Mouse (Mus musculus) cerebellum, postnatal 25 days (tissue): Measurements from ENCODE around the gene Trak1.
A peak's percentile ranks its signal among the peaks of the same experiment; 100 is the strongest.

Experiments
- DNase-seq, 2 experiments: peaks; one replicate each; pipeline ENCODE4 v3.0.0; 2021; ENCODE audit warnings: mixed read lengths in 2 of 2

The Trak1 gene

DNA sequence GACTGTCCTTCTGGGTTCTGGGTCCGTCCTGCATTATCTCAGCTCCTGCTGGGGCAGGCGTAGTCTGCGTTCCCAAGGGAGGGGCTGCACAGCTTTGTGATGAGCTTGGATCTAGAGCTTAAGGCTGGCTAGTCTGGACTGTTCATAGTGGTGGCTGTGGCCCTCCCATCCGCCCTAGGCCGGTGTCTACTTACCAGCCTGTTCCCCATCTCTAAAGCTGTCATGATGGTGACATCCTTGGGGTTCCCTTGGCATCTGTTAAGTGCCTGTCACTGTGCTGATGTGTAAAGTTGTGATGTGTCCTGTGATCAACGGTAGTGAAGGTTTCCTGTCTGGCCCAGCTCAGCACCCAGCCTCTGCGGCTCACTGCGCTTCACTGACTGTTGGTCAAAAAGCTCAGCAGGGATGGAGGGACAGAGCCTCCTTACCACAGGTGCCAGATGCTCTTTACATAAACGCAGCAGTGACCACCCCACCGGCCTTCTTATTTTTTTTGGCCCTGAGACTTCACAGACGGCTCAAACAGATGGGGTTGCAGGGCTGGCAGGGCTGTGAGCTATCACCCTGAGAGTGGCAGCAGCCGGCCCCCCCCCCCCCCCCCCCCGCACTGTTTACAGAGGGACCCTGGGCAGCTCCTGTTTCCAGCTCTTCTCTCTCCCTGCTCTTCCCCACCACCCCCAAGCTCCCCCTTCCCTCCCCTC lies 74.8 kb downstream of the Trak1 start:
- DNase-seq = peak in 1 of 2 experiments; percentile 56

DNA sequence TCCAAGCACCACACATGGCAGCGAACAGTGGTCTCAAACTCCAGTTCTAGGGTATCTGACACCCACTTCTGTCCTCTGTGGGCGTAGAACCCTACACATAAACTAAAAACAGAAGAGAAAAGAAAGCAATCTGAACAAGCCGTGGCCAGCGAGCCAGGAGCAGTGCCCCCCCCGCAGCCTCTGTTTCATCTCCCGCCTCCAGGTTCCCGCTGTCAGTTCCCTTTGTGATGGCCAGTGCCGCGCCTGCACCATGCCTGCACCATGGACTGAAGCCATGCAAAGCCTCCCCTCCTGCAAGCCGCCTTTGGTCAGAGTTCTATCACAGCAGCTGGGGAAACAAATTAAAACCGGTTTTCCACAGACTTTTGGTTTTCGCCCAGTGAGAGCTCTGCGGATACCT lies 75.8 kb downstream of the Trak1 start:
- peak in 1 of 2 experiments; percentile 56 for DNase-seq

DNA sequence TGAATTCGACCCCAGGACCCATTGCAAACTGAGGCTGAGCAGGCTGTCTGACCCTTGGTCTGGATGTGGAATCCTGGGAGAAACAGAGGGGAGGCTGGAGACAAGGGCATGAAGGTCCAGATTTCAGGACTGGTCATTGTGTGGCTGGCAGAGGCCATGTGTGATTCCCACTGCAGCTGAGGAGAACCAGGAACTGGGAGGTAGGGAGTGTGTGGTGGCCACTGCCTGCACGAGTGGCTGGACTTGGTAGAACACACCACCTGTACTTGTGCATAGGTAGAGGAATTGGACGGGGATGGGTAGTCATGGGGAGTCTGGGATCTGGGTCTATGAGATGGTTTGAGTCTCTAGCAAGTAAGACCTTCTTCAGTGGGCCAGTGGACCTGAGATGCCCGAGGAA lies 76.2 kb downstream of the Trak1 start:
- DNase-seq = no peak

DNA sequence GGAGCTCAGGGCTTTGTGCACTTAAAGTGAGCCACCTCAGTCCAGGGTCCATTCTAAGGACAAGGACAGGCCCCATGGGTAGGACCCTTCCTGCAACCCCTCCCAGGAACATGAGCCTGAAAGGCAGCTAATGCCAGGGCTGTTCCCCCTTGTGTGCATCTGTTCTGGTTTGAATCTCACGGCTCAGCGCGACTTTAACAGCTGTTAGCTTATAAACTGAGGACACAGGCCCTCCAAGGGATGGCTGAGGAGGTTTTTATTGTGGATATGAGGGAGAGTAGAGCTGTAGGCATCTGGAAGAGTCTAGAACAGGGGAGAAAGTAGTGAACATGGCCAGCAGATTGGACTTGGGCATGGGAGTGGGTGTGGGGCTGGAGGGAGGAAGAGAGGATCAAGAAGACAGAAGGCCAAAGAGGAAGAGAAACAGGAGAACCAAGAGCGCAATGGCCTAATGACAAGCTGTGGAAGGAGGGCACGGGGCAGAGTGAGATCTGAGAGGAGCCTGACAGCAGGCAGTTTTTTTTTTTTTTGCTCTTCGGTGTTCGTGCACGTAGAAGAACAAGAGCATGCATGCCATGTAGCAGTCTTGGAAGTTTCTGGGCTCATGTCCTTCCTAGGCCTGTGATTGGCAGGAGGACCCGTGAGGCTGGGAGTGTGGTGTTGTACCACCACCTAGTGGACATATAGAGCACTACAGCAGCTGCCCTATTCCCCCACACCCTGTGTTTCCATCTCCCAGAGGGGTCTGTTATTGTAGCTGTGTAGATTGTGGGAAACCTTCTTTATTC lies 77.0 kb downstream of the Trak1 start:
- DNase-seq = peak; percentile 70 to 78

DNA sequence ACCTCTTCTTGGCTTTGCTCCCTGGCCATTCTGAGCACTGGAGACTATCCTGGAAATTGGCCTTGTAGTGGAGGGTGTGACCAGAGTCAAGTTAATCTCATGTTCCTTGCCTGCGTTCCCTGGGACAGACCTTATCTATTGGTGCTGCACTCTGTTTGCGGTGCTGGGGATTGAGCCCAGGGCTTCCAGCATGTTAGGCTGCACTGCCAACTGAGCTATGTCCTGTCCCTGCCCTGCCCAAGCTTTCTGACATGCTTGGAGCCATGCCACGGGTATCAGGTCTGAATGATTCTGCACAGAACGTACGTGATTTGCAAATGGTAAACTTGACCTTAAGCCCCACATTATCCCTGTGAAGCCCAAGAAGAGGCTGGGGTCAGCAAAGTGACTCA lies 77.6 kb downstream of the Trak1 start:
- DNase-seq = no peak

DNA sequence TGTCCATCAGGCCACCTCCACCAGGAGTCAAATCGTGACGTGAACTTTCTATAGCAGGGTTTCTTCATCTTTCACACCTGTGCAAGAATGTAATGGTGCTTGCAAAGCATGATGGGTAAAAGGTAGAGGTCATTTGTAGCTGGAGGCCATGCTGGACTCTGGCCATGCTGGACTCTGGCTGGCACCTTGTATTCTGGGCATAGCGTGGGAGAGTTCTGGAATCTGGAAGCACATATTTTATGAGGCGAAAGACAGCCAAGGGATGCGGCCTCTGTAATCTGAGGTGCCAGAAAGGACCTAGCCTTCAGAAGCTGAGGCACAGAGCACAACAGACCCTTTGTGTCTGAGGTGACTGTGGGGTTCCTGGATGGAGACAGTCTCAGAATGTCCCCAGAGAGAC lies 78.8 kb downstream of the Trak1 start:
- DNase-seq = no peak

DNA sequence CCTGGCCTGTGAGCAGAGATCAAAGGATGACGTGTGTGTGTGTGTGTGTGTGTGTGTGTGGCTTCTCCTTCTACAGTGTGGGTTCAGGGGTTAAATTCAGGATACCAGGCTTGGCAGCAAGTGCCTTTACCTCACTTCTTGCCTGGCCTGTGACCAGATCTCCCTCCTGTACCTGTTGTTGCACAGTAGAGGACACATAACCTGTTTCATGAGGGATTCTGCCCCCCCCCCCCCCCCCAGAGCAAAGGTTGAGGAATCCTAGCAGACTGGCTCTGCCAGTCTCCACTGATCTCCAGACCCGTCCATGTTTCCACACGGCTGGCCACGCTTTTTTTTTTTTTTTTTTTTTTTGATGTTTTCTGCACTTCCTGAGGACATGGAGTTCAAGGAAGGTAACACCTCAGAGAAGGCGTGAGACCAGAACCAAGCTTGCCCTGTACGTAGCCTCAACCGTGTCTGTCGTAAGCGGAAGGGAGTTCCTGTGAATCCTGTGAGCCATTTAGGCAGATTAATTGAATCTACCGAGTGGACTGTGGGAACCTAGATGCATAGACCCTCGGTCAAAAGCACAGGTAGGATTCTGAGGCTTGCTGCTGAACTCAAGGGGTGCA lies 83.1 kb downstream of the Trak1 start:
- no peak for DNase-seq

DNA sequence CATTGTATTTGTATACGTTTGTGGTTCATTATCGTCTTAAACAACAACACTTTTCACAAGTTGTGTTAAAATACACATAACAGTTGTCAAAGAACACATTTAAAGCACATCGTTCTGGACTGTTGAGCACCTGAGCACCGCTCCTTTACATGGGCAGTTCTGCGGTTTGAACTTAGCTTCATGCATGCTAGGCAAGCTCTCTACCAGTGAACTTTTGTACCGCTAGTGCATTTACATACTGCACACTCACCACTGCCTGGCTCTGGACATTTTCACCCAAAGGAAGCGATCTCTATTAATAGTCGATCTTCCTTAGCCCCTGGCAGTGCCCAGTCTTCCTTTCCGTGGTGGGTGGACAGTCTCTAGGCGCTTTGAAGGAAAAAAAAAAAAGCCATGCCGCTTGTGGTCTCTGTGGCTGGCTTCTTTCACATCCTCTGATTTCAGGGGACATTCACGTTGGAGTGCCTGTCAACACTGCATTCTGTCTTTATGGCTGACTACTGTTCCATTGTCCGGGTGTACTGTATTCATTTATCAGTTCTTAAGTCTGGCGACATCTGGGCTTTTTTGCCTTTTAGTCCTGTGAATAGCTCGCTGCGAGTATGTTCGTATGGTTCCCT lies 84.5 kb downstream of the Trak1 start:
- no peak for DNase-seq

DNA sequence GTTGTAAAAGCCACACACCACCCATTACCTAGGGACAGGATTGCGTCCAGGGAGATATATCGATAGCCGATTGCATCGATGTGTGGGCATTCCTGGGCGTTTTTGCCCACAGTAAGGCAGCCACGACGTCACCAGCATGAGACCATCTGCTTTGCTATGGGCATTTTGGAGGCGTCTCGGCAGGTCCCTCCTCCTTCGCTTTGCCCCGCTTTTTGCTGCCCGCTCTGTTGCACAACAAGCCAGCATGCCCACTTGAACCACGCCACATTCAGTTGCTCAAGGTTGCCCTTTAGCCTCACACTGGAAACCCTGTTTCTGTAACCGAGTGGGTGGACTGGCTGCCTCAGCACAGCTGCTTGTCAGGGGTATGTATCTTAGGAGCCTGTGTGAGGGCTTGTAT lies 85.3 kb downstream of the Trak1 start:
- DNase-seq = peak; percentile 62 to 76

DNA sequence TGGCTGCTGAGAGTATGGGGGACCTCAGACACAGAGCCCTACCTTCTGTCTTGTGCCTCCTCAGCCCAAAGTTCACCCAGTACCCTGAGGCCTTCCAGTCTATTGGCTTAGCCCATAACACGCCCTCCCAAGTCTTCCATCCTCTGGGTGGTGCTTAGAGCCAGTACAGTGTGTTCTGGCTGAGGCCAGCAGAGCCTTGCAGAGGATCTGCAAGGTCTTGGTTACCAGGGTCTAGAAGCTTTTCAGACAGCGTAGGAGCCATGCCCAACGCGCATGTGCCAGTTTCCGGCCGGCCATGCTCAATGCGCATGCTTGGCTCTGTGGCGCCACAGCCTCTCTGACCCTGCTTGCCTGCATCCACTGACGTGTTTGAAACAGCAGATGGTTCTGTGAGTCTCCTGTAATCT lies 85.9 kb downstream of the Trak1 start:
- peak; percentile 90 to 94 for DNase-seq

DNA sequence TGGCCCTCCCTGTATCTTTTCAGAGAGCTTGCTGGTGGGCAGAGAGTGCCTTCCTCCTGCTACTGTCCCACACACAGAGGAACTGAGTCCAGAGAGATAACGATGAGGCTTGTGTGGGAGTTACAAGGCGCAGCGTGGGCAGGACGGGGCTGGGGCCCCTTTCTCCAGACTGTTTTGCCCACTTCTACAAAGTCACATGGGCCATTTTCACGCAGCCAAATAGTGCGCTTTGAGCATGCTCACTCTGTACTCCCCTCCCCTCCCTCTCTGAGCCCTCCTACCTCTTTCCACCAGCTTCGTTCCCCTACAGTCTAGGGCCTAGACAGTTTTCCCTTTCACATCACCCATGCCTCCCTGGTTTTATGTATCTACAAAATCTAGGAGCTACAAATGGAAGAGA lies 87.3 kb downstream of the Trak1 start:
- peak in 1 of 2 experiments; percentile 19 for DNase-seq

DNA sequence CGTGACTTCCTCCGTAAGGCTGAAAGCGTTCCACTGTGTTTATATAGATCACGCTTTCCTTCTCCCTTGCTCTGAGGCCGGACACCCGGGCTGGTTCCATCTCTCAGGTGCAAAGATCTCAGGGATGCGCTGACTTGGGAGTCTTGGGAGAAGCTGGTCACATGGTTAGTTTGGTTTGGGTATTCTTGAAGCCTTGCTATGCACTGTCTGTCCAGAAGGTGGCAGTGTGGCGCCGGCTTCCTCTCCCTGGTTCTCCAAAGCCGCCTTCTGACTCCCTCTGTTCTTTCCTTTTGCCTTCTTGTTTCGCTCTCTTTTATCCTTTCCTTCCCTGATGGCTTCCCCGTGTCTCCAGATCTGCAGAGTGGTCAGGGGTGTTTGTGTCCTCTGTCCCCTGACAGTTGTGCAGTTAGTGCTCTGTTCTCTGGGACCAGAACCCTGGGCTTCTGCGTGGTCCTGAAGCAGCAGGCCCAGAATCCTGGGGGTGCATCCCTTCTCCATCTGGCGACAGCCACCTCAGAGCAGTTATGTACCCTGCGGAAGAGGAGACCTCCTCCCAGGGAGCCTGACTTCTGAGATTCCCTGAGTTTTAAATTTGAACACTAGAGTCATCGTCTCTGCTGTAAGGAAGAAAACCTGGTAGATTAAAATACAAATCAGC lies 87.9 kb downstream of the Trak1 start:
- peak; percentile 94 for DNase-seq

DNA sequence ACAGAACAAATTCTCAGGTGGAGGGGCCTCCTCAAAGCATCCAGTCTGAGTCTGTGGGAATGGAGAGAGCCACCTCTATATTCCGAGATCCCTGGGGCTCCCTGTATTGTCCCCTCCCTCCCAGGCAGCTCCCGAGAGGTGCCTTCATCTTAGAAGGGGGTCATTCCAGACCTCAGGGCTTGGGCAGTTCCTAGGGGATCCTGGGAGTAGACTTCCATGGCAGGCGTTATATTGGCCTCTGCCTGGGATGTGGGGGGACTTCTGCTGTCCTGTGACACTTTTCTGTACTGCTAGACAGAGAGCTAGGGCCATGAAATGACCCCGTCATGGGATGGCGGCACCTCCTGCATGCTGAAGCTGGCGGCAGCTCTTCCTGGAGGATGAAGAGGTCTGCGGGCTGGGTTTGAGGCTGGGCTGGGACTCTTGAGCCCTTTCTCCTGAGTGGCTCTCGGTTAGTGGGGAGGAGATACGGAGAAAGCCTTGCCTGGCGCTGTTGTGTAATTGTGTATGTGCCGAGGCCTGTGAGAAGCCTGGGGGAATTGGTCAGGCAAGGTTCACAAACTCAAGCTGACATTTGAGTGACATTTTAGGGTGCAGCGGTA lies 88.5 kb downstream of the Trak1 start:
- DNase-seq = no peak

DNA sequence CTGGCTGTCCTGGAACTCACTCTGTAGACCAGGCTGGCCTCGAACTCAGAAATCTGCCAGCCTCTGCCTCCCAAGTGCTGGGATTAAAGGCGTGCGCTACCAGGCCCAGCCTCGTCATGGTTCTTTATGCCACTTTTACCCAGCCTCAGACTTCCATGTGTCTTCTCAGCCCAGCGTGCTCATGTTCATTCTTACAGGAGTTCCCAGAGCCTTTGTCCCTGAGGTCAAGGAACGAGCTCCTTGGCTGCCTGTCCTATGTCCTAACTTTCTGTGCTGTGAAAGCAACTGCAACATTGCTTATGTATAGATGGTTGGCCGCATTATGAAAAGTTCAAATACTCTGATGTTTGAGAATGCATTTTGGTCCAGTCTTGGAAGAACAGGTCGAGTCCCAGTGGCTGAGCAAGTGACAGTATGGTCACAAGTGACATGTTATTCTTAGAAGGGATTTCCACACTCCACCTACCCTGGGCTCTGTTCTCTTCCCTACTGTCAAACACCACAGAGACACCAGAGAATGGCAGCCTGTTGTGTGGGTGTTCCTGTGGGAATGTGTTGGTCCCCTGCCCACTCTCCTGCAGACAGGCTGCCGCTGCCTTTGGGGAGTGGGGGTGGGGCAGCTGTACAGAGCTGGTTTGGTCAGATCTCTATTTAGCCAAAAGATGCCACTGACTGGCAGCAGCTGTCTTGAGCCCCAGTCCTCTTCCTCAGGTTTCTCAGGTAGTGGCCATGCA lies 90.4 kb downstream of the Trak1 start:
- peak in 1 of 2 experiments; percentile 60 for DNase-seq

DNA sequence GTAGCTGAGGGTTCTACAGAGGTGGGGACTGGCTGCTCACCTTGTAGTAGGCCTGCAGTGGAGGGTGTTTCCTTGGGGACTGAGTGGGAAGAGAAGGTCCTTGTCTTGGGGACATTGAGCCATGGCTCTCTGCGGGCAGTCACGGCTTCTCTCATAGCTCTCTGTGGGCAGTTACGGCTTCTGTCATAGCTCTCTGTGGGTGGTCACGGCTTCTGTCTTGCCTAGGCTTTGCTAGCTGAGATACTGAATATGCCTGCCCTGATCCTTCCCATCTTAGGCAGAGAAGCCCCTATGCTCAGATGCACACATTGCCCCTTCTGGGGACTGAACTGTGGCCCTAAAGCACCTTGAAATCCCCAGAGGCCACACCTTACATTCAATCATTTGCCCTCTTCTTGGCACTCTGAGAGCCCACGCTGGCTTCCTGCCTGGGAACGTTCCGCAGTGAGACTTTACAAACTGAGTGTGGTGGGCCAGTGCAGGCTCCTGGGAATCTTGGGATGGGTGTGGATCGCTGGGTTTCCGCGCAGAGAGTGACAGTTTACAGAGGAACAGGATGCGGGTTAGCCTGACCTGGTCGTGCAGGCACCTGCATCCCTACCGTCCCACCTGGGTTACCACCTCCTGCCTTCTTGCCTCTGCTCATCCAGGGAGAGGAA lies 91.1 kb downstream of the Trak1 start:
- peak in 1 of 2 experiments; percentile 52 for DNase-seq

DNA sequence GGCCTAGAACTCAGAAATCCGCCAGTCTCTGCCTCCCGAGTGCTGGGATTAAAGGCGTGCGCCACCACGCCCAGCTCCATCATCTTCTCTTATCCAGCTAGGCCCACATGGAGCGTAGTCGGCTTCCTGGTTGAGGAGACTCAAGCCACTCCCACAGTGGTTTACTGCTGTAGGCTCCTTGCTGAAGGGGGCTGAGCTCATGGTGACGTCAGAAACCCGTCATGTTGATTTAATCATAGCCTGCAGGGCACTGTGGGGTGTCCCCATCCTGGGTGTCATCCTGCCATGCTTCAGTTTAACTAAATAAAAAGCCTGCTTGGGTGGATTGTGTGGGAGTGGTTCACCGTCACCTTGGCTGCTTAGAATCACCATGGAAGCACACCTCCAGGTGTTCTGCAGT lies 92.0 kb downstream of the Trak1 start:
- DNase-seq = no peak

DNA sequence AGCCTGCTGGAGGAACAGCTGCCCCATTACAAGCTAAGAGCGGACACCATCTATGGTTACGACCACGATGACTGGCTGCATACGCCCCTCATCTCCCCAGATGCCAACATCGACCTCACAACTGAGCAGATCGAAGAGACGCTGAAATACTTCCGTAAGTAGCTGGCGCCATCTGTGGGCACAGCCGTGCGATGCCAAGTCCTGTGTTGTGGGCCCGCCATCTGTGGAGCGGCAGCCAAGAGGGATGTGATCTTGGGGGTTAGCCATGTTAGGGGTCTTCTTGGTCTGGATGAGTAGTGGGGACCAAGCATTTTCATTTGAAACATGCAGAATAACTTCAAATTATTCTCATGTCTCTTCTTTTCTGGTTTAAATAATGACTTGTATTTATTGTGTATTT lies 94.6 kb downstream of the Trak1 start:
- DNase-seq = peak in 1 of 2 experiments; percentile 60

DNA sequence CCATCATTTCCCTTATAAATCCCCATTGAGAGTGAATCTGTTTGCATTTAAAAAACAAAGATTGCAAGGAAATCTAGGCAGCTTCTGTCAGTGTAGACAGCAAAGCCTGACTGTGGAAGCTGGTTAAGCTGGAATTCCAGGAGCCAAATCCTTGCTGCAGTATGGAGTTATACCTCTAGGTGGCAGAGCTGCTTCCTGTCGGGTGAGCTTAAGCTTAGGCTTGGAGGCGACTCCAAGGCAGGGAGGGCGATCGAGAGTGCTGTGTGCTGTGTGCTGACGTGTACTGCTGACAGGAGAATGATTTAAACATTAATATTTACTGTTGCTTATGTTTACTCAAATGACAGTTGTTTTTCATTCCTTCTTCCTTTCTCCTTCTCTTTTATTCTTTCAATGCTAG lies 95.1 kb downstream of the Trak1 start:
- peak; percentile 81 to 91 for DNase-seq

DNA sequence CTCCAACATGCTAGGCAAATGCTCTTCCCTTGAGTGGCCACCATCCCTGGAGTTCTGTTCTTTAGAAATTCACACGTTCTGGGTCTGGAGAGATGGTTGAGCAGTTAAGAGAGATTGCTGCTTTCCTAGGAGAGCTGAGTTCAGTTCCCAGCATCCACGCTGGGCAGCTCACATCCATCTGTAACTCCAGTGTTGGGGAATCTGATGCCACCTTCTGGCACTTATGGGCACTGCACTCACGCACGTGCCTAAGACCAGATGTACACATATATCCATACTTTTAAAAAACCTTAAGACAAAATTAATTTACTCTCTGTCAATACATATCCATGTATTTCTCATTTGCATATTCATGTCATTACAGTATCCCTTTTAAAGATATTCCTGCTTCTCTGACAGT lies 95.8 kb downstream of the Trak1 start:
- DNase-seq = peak in 1 of 2 experiments; percentile 18

DNA sequence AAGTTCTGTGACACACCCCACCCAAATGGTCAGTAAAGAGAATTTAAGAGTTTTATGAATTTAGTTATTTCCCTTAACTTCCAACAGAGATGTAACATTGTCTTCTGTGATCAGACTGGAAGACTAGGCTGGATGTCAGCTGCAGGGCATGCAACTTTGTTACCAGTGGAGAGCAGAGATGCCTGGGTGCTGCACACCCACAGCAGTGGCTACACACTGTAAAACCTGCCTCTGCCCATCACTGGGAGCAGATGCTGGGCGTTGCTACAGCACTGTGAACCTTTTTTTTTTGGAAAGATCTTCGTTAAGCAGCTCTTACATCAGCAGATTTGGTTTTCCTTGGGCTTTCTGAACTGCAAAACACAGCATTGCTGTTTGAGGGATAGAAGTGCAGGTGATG lies 97.6 kb downstream of the Trak1 start:
- no peak for DNase-seq

DNA sequence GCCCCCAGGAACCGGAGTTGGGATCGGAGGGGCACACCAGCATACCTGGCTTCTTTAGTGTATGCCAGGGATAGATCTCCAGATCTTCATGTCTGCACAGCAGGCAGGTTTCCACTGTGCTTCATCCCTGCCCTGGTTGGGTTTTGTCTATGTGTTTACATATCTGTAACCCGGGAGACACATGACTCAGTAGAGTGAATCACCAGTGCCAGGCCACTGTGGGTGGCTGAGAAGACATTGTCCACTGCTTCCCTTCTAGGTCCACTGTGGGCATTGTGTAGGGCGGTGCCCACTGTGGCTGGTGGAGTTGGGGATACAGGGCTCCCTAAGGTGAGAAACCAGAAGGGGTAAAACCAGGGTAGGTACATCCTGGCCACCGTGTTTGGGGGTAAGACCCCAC lies 98.5 kb downstream of the Trak1 start:
- DNase-seq = no peak
